Mouse (Mus musculus): ENCODE measurements around the gene Ptafr.

Ptafr gene

DNA sequence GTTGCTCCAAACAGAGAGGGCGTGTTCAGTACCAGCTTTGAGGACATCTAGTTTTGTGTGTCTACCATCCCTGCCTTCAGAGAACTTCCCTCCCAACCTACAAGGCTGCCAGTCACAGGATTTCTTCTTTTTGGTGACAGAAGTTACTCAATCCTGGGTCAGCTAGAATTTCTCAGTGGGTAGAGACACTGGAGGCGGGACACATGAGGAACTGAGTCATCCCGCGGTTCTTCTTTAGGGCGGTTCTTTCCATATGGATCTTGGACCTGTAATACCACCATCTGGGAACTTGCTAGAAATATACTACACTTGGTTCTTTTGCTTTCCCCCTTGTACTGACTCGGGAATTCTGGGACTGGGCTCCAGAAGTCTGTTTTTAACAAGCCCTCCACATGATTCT, 54.0 kb downstream of the Ptafr start:
- no peak for DNase-seq (ENCODE audit: low read depth, low spot score)

DNA sequence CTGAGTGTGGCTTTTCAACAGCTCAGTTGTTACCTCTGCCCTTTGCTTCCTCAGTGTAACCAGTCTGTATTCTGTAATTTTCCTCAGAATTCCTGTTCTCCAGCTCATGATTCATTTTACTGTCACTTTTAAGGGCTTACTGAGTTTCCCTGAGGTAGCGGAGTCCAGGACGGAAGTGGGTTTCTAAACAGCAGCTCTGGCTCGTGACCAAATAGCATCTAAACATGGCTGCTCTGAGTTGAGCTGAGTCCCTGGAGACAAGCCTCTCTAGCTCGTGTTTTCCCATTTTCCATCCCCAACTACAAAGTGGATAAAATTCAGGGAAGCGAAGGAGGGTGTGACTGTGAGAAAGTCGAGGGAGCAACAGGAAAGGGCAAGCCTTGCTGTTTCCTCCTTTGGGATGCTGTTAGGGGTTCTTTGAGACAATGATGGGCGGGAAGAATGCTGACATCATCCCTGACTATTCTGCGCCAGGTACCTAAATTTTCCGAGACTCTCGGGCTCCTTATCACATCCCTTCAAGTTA, 55.0 kb downstream of the Ptafr start:
- DNase-seq (ENCODE audit: low read depth, low spot score), result no peak

GRCm38 (mm10) chr4:132620134-132620533, 56.3 kb downstream of the Ptafr start:
- peak; percentile 28 for DNase-seq (ENCODE audit: low read depth, low spot score)

GRCm38 (mm10) chr4:132621287-132622068, 57.6 kb downstream of the Ptafr start:
- DNase-seq (ENCODE audit: low read depth, low spot score), result no peak

GRCm38 (mm10) chr4:132624034-132624657, 60.3 kb downstream of the Ptafr start:
- DNase-seq (ENCODE audit: low read depth, low spot score), result peak; percentile 65

- no peak for DNase-seq (ENCODE audit: low read depth, low spot score)
These were observed 65.0 kb downstream of the Ptafr start for GRCm38 (mm10) chr4:132628830-132629229.

Data from WW6 (cell line).